Mouse (Mus musculus): Measurements from ENCODE around the gene Eppin. TPM values are rescaled to one million over a fixed set of nuclear protein-coding genes. Genes with fewer than 3 reads are reported as not detected.
"Not testable (repeated sequence)": the region's sequence is repeated elsewhere in the genome, so short reads cannot be mapped to it uniquely, and the experiment has no call there.

Eppin gene
- polyA plus RNA-seq, 1 experiment from 2014 or later: not detected

DNA sequence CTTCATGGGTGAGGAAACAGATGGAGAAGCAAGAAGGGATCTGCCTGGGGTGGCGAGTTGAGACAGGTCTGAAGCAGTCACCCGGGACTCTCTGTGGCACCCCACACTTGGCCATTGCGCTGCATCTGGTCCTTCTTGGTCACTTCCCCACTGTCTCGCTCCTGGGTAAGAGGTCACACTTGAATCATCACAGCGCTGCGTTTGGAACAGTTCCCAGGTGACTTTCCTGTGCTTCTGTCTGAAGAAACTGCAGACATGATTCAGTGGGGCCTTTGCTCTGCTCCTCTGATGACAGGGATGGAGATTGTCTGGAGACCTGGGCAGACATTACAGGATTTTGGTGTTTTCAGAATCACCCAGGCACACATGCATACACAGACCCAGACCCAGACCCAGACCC, 15.4 kb upstream of the Eppin start:
- ATAC-seq (ENCODE audit: insufficient number of reproducible peaks, insufficient read depth, low FRiP score, low read depth): no peak
- Histone ChIP-seq H3K4me1 (ENCODE audit: control insufficient read depth, insufficient read depth, low read length) (no peaks in the 10 kb centered on the region), H3K27me3 (ENCODE audit: control insufficient read depth, insufficient read depth, low read length) (no peaks in the 10 kb centered on the region), H3K27ac (ENCODE audit: low read length) (no peak overlapping the region), H3K9ac (replicated peaks; ENCODE audit: low read depth, low read length) (no peak overlapping the region), H3K9me3 (ENCODE audit: control insufficient read depth, low read depth, low read length) (no peaks in the 10 kb centered on the region), H3K36me3 (ENCODE audit: control insufficient read depth, insufficient read depth, low read length) (no peaks in the 10 kb centered on the region), H3K4me3 (ENCODE audit: low read depth, low read length) (no peak overlapping the region), H3K4me2 (replicated peaks; ENCODE audit: low read depth, low read length) (no peak overlapping the region)
- WGBS: 76% methylated on average over 6 of the region's 6 CpGs

DNA sequence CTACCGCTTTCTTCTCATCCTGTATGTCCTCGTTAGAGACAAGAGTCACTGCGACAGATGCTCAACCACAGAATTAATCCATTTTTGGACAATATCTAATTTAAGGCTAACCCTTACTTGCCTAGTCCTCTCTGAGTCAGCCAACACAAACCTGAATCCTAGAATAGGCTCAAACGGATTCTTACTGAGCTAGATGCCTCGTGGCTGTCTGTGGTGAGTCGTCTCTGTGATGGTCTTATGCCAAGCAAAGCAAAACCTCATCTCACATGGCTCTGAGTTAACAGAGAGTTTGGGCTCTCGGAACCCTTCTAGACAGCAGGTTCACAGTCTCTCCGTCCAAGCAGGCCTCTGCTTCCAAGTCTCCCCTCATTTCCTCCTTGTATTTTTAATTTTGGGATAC, 11.0 kb upstream of the Eppin start:
- H3K27me3 ChIP-seq (ENCODE audit: control insufficient read depth, insufficient read depth, low read length): no peaks in the 10 kb centered on the region
- no peaks in the 10 kb centered on the region for H3K4me1 ChIP-seq (ENCODE audit: control insufficient read depth, insufficient read depth, low read length)
- no peaks in the 10 kb centered on the region for H3K36me3 ChIP-seq (ENCODE audit: control insufficient read depth, insufficient read depth, low read length)
- no peak overlapping the region for H3K9ac ChIP-seq (replicated peaks; ENCODE audit: low read depth, low read length)
- ATAC-seq (ENCODE audit: insufficient number of reproducible peaks, insufficient read depth, low FRiP score, low read depth): no peak
- no peak overlapping the region for H3K27ac ChIP-seq (ENCODE audit: low read length)
- 89% methylated on average over 8 of the region's 8 CpGs for WGBS
- no peak overlapping the region for H3K4me3 ChIP-seq (ENCODE audit: low read depth, low read length)
- no peaks in the 10 kb centered on the region for H3K9me3 ChIP-seq (ENCODE audit: control insufficient read depth, low read depth, low read length)
- no peak overlapping the region for H3K4me2 ChIP-seq (replicated peaks; ENCODE audit: low read depth, low read length)

DNA sequence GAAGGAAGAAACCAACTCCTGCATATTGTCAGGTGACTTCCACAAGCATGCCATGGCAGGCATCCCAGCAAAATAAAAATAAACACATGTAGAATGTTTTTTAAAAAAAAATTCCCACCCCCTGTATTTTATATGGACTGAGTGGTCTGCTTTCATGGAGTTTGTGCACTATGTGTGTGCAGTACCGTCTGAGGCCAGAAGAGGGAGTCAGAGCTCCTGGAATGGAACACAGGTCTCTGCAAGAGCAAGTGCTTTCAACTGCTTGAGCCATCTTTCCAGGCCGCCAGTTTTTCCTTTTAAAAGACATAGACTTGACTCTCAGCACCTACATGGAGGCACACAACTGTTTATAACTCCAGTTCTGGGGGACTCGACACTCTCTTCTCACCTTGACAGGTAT, 10.1 kb upstream of the Eppin start:
- no peaks in the 10 kb centered on the region for H3K27me3 ChIP-seq (ENCODE audit: control insufficient read depth, insufficient read depth, low read length)
- no peaks in the 10 kb centered on the region for H3K4me1 ChIP-seq (ENCODE audit: control insufficient read depth, insufficient read depth, low read length)
- H3K27ac ChIP-seq (ENCODE audit: low read length): no peak overlapping the region
- no peak overlapping the region for H3K9ac ChIP-seq (replicated peaks; ENCODE audit: low read depth, low read length)
- no peaks in the 10 kb centered on the region for H3K36me3 ChIP-seq (ENCODE audit: control insufficient read depth, insufficient read depth, low read length)
- no peak overlapping the region for H3K4me2 ChIP-seq (replicated peaks; ENCODE audit: low read depth, low read length)
- no peak overlapping the region for H3K4me3 ChIP-seq (ENCODE audit: low read depth, low read length)
- no peak for ATAC-seq (ENCODE audit: insufficient number of reproducible peaks, insufficient read depth, low FRiP score, low read depth)
- no peaks in the 10 kb centered on the region for H3K9me3 ChIP-seq (ENCODE audit: control insufficient read depth, low read depth, low read length)
- 88% methylated on average over 3 of the region's 3 CpGs for WGBS

DNA sequence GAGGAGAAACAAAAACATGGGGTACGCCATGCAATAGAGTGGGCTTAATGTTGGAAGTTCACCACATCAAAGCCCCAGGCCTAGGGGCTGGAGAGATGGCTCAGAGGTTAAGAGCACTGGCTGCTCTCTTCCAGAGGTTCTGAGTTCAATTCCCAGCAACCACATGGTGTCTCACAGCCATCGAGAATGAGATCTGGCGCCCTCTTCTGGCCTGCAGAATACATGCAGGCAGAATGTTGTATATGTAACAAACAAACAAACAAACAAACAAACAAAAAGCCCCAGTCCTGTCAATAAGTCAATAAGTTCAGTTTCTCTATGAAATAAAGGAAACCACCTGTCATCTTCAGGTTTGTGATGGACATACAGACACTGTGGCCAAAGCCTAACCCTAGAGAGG, 6.8 kb upstream of the Eppin start:
- Histone ChIP-seq H3K27me3 (ENCODE audit: control insufficient read depth, insufficient read depth, low read length) (no peaks in the 10 kb centered on the region), H3K36me3 (ENCODE audit: control insufficient read depth, insufficient read depth, low read length) (no peaks in the 10 kb centered on the region), H3K4me3 (ENCODE audit: low read depth, low read length) (no peak overlapping the region), H3K27ac (ENCODE audit: low read length) (no peak overlapping the region), H3K9me3 (ENCODE audit: control insufficient read depth, low read depth, low read length) (no peaks in the 10 kb centered on the region), H3K4me1 (ENCODE audit: control insufficient read depth, insufficient read depth, low read length) (no peaks in the 10 kb centered on the region), H3K4me2 (replicated peaks; ENCODE audit: low read depth, low read length) (no peak overlapping the region), H3K9ac (replicated peaks; ENCODE audit: low read depth, low read length) (no peak overlapping the region)
- WGBS: 65% methylated on average over 3 of the region's 3 CpGs
- no peak for ATAC-seq (ENCODE audit: insufficient number of reproducible peaks, insufficient read depth, low FRiP score, low read depth)

DNA sequence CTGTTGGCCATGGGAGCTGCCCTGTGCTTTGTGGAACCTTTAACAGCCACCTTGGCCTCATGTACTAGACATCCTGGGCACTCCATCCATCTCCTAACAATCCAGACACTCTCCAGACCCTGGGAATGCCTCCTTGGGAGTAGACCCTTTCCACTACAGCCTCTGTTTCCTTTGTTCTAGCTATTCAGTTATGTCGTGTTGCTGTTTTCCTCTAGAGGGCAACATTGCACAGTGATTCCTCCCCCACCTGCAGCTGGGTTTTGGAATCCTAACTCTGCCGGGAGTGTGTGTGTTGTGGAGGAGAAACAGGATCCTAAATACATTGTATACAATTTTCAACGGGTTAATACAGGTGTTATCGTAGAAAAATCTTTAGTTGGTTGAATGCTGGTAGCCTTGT, 1.4 kb downstream of the Eppin start:
- no peak overlapping the region for H3K4me2 ChIP-seq (replicated peaks; ENCODE audit: low read depth, low read length)
- H3K4me1 ChIP-seq (ENCODE audit: control insufficient read depth, insufficient read depth, low read length): no peaks in the 10 kb centered on the region
- no peaks in the 10 kb centered on the region for H3K9me3 ChIP-seq (ENCODE audit: control insufficient read depth, low read depth, low read length)
- 7% methylated on average over 4 of the region's 4 CpGs for WGBS
- no peaks in the 10 kb centered on the region for H3K36me3 ChIP-seq (ENCODE audit: control insufficient read depth, insufficient read depth, low read length)
- peak; percentile 63; the same call in 1 of the 2 replicates for ATAC-seq (ENCODE audit: insufficient number of reproducible peaks, insufficient read depth, low FRiP score, low read depth)
- no peaks in the 10 kb centered on the region for H3K27me3 ChIP-seq (ENCODE audit: control insufficient read depth, insufficient read depth, low read length)
- no peak overlapping the region for H3K27ac ChIP-seq (ENCODE audit: low read length)
- no peak overlapping the region for H3K9ac ChIP-seq (replicated peaks; ENCODE audit: low read depth, low read length)
- no peak overlapping the region for H3K4me3 ChIP-seq (ENCODE audit: low read depth, low read length)

DNA sequence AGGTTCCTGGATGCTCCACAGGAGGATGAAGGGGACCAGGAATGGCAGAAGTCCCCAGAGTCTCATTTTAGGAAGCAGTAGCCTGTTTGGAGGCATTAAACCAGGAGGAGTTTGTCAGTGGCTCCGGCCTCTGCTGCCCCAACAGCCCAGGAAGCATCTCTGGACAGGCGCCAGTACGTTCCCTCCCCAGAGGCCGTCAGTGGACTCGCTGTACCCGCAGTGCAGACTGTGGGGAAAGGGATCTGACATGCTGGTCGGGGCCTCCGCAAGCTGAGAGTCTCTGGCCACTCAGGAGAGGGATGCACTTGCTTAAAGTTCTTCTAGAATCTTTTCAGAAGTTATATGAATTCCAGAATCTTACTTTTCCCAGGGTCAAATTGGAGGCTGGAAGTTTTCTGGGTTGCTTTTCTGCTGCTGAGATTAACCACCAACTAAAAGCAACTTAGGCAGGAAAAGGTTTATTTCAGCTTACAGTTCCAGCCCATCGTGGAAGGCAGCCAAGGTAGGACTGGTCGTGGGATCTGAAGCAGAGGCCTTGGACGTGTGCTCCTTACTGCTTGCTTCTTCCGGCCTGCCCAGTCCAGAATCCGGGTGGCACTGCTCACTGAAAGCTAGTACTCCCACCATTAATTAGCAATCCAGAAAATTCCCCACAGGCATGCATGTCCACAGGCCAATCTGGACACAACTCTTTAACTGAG, 8.2 kb downstream of the Eppin start, which contains the start of gene Wfdc6a:
Gene Wfdc6a (minus strand): TSS at position 423 of the 701 bp plus-strand sequence.
- not testable (repeated sequence) for H3K4me3 ChIP-seq (ENCODE audit: low read depth, low read length); H3K9me3 ChIP-seq (ENCODE audit: control insufficient read depth, low read depth, low read length); H3K27me3 ChIP-seq (ENCODE audit: control insufficient read depth, insufficient read depth, low read length); H3K4me2 ChIP-seq (replicated peaks; ENCODE audit: low read depth, low read length); H3K9ac ChIP-seq (replicated peaks; ENCODE audit: low read depth, low read length); H3K4me1 ChIP-seq (ENCODE audit: control insufficient read depth, insufficient read depth, low read length); ATAC-seq (ENCODE audit: insufficient number of reproducible peaks, insufficient read depth, low FRiP score, low read depth); H3K36me3 ChIP-seq (ENCODE audit: control insufficient read depth, insufficient read depth, low read length)
- peak within 1 kb of the TSS; percentile 18; the same call in 1 of the 2 replicates for H3K27ac ChIP-seq (ENCODE audit: low read length)
- 42% methylated on average over 13 of the region's 13 CpGs for WGBS

DNA sequence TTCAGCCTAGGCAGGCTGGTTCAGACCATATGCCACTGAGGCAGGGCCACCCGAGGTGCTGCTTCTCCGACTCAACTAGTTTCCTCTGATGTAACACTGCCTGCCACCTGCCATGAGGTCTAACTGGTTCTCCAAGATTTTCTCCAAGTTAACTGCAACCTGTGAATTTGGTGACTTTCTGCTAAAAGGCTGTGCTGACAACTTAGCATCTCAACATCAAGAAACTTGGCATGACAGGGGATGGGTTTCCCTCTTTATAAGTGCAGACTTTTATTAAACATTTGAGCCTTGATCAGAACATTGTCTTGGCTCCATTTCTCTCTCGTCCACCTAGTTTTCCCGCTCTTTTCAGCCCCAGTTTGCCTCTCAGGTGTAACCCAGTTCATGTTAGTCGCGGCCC, 20.0 kb downstream of the Eppin start, which contains the start of gene Spint3:
Gene Spint3 (minus strand): TSS at position 101 of the 400 bp plus-strand sequence.
- 80% methylated on average over 6 of the region's 6 CpGs for WGBS
- not testable (repeated sequence) for H3K27me3 ChIP-seq (ENCODE audit: control insufficient read depth, insufficient read depth, low read length); H3K9ac ChIP-seq (replicated peaks; ENCODE audit: low read depth, low read length); H3K36me3 ChIP-seq (ENCODE audit: control insufficient read depth, insufficient read depth, low read length); H3K4me1 ChIP-seq (ENCODE audit: control insufficient read depth, insufficient read depth, low read length); H3K9me3 ChIP-seq (ENCODE audit: control insufficient read depth, low read depth, low read length); H3K4me2 ChIP-seq (replicated peaks; ENCODE audit: low read depth, low read length); H3K27ac ChIP-seq (ENCODE audit: low read length); ATAC-seq (ENCODE audit: insufficient number of reproducible peaks, insufficient read depth, low FRiP score, low read depth); H3K4me3 ChIP-seq (ENCODE audit: low read depth, low read length)

DNA sequence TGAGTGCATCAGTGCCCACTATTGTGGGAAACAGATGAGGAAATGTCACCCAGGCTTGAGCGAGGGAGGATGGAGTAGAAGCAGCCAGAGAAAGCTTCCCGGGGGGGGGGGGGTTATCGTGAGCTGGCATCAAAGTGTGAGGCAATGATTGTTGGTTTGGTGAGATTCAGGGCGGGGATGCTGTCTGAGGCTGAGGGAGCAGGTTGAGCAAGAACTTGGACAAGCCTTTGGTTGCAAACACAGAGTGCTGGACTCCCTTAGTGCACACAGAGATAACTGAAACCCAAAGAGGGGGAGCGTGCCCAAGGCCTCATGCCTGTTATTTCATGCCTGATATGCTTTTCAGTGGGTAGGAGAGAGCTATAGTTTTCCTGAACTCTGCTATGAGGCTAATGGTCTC, 25.9 kb downstream of the Eppin start:
- Histone ChIP-seq H3K27ac (ENCODE audit: low read length) (no peak overlapping the region), H3K36me3 (ENCODE audit: control insufficient read depth, insufficient read depth, low read length) (no peaks in the 10 kb centered on the region), H3K27me3 (ENCODE audit: control insufficient read depth, insufficient read depth, low read length) (no peaks in the 10 kb centered on the region), H3K9me3 (ENCODE audit: control insufficient read depth, low read depth, low read length) (no peaks in the 10 kb centered on the region), H3K9ac (replicated peaks; ENCODE audit: low read depth, low read length) (no peak overlapping the region), H3K4me1 (ENCODE audit: control insufficient read depth, insufficient read depth, low read length) (0 out of 2 replicates have a peak, but pooled peaks cover 8% of the 10 kb centered on the region), H3K4me2 (replicated peaks; ENCODE audit: low read depth, low read length) (no peak overlapping the region), H3K4me3 (ENCODE audit: low read depth, low read length) (no peak overlapping the region)
- whole genome bisulfite sequencing: 79% methylated on average over 5 of the region's 5 CpGs
- no peak for ATAC-seq (ENCODE audit: insufficient number of reproducible peaks, insufficient read depth, low FRiP score, low read depth)

DNA sequence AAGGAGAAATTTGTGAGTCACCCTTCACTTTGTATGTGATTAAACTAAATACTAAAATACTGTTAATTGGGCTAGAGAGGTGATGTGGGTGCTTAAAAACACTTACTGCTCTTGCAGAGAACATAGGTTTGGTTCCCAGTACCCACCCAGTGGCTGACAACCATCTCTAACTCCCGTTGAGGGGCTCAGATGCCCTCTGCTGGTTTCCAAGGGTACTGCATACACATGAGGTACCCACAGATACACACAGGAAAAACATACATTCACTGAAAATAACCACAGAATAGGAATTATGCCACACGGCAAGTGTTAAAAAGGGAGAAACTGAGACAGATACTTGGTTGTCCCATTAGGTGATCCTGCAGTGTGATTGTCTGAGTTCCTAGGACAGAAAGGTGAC, 26.4 kb downstream of the Eppin start:
- H3K4me3 ChIP-seq (ENCODE audit: low read depth, low read length): no peak overlapping the region
- no peak overlapping the region for H3K27ac ChIP-seq (ENCODE audit: low read length)
- no peak overlapping the region for H3K4me2 ChIP-seq (replicated peaks; ENCODE audit: low read depth, low read length)
- no peaks in the 10 kb centered on the region for H3K27me3 ChIP-seq (ENCODE audit: control insufficient read depth, insufficient read depth, low read length)
- WGBS: 86% methylated on average over 2 of the region's 2 CpGs
- H3K9me3 ChIP-seq (ENCODE audit: control insufficient read depth, low read depth, low read length): no peaks in the 10 kb centered on the region
- no peak for ATAC-seq (ENCODE audit: insufficient number of reproducible peaks, insufficient read depth, low FRiP score, low read depth)
- H3K36me3 ChIP-seq (ENCODE audit: control insufficient read depth, insufficient read depth, low read length): no peaks in the 10 kb centered on the region
- H3K4me1 ChIP-seq (ENCODE audit: control insufficient read depth, insufficient read depth, low read length): 0 out of 2 replicates have a peak, but pooled peaks cover 8% of the 10 kb centered on the region
- no peak overlapping the region for H3K9ac ChIP-seq (replicated peaks; ENCODE audit: low read depth, low read length)
